Mouse (Mus musculus) forebrain, embryonic 10.5 days (tissue): Measurements from ENCODE around the gene F2. TPM values are rescaled to one million over a fixed set of nuclear protein-coding genes. Genes with fewer than 3 reads are reported as not detected.
"Not testable (repeated sequence)": the region's sequence is repeated elsewhere in the genome, so short reads cannot be mapped to it uniquely, and the experiment has no call there.

Source experiments
- DNase-seq: peaks from one replicate; pipeline ENCODE4 v3.0.0-alpha.2; 2017; ENCODE audit warnings: low spot score; ENCODE audit errors: extremely low spot score
- H3K27ac ChIP-seq: fragments of 300-500 bp; sonication (generic); 2 replicates; pipeline ENCODE4 v1.5.1; 2016; ENCODE audit warnings: mild to moderate bottlenecking
- H3K27me3 ChIP-seq: fragments of 300-500 bp; sonication (generic); 2 replicates; pipeline ENCODE4 v1.6.1; 2016; ENCODE audit warnings: mild to moderate bottlenecking; ENCODE audit not compliant: poor library complexity, severe bottlenecking
- H3K36me3 ChIP-seq: fragments of 300-500 bp; sonication (generic); replicated peaks from 2 replicates; pipeline ENCODE4 v1.6.1; 2016; ENCODE audit warnings: mild to moderate bottlenecking, moderate library complexity
- H3K4me1 ChIP-seq: fragments of 300-500 bp; sonication (generic); 2 replicates; pipeline ENCODE4 v1.6.1; 2016
- H3K4me3 ChIP-seq: fragments of 300-500 bp; sonication (generic); 2 replicates; pipeline ENCODE4 v1.5.1; 2016; ENCODE audit warnings: mild to moderate bottlenecking, moderate library complexity
- H3K9me3 ChIP-seq: fragments of 300-500 bp; sonication (generic); 2 replicates; pipeline ENCODE4 v1.6.1; 2016; ENCODE audit warnings: mild to moderate bottlenecking, moderate library complexity
- WGBS: fragments of 180-500 bp; shearing (Covaris S2); methylation state at CpG from one replicate; pipeline ENCODE4 v1.1.7; 2016; 5-methylcytosine and 5-hydroxymethylcytosine counted together
- polyA plus RNA-seq: library from polyadenylated mRNA; unstranded; fragments of >200 nt; fragmentation: Nextera tagmentation; extraction: Ambion mirVana; gene quantifications from 2 replicates; pipeline ENCODE4 v1.2.1, GENCODE M21; 2016

Gene F2
- polyA plus RNA-seq, 1 experiment from 2014 or later: not detected

- H3K27ac ChIP-seq: no peak overlapping the region
- 77% methylated on average over 2 of the region's 2 CpGs for WGBS
- H3K36me3 ChIP-seq: peaks cover 62% of the 10 kb centered on the region
- no peak for DNase-seq
- H3K4me3 ChIP-seq: no peak overlapping the region
- no peaks in the 10 kb centered on the region for H3K27me3 ChIP-seq
- H3K4me1 ChIP-seq: no peaks in the 10 kb centered on the region
- no peaks in the 10 kb centered on the region for H3K9me3 ChIP-seq
Observed at GRCm38 (mm10) chr2:91642825-91643415, 6.7 kb upstream of the F2 start.

- Histone ChIP-seq H3K36me3 (peaks cover 22% of the 10 kb centered on the region), H3K4me3 (no peak overlapping the region), H3K9me3 (no peaks in the 10 kb centered on the region), H3K27ac (no peak overlapping the region), H3K4me1 (no peaks in the 10 kb centered on the region), H3K27me3 (no peaks in the 10 kb centered on the region)
- 90% methylated on average over 6 of the region's 6 CpGs for WGBS
- no peak for DNase-seq
Observed at GRCm38 (mm10) chr2:91638931-91639330, 2.7 kb upstream of the F2 start.

GRCm38 (mm10) chr2:91636727-91637338 lies 619 bp upstream of the F2 start:
- WGBS: 83% methylated on average over 5 of the region's 5 CpGs
- H3K27ac ChIP-seq: no peak overlapping the region
- no peak for DNase-seq

GRCm38 (mm10) chr2:91635486-91635885 lies 728 bp downstream of the F2 start:
- Histone ChIP-seq H3K4me3 (no peak overlapping the region), H3K36me3 (no peaks in the 10 kb centered on the region), H3K27me3 (no peaks in the 10 kb centered on the region), H3K9me3 (no peaks in the 10 kb centered on the region), H3K4me1 (no peaks in the 10 kb centered on the region), H3K27ac (no peak overlapping the region)
- WGBS: 87% methylated on average over 11 of the region's 11 CpGs
- DNase-seq: no peak

More at GRCm38 (mm10) chr2:91636727-91637338, 619 bp upstream of the F2 start:
- no peaks in the 10 kb centered on the region for H3K9me3 ChIP-seq
- H3K36me3 ChIP-seq: peaks cover 2% of the 10 kb centered on the region
- no peak overlapping the region for H3K4me3 ChIP-seq
- H3K4me1 ChIP-seq: no peaks in the 10 kb centered on the region
- H3K27me3 ChIP-seq: no peaks in the 10 kb centered on the region

DNA sequence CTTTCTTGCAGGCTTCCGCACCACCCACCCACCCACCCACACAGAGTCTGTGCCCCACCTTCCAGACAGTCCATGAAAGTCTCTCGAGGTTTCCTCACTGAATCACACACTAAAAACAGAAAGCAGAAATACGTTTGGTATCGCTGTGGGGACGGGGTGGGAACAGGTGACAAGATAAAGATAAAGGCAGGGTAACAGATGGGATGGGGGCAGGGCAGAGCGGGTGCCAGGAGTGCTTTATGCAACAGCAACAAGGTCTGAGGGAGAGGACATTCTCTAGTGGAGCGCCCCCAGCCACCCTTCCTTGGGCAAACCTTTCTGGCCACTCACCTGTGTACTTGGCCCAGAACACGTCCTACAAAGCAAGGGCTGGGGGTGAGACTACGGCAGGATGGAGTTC lies 1.4 kb downstream of the F2 start:
- no peaks in the 10 kb centered on the region for H3K27me3 ChIP-seq
- H3K36me3 ChIP-seq: no peaks in the 10 kb centered on the region
- WGBS: 85% methylated on average over 9 of the region's 9 CpGs
- H3K4me3 ChIP-seq: no peak overlapping the region
- DNase-seq: no peak
- H3K9me3 ChIP-seq: no peaks in the 10 kb centered on the region
- H3K4me1 ChIP-seq: no peaks in the 10 kb centered on the region
- H3K27ac ChIP-seq: no peak overlapping the region

DNA sequence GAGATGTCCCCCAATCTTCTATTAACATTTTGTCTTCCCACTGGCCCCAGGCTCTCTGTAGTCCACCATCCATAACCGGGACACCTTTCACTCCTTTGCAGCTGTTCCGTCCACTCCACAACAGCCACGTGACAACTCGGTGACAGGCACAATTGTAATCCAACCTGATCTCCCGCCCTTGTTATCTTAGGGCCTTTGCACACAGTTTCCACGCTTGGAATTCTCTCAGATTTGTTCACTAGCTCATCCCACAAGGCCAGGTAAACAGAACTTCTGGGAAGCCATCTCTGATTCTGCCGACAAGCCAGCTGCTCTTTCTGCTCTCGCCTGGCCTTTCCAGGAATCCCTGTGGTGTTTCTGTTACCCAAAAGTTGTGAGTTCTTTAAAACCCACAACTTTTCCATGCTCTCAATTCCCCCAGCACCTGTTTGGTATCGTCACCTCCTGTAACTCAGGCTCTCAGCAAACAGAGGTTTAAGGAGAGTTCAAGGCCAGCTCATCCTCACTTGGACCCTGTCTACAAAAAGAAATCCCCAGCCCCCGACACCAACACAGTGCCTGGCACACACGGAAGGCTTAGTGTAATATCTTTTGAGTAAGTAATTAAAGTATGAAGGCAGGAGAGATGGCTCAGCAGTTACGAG lies 2.8 kb downstream of the F2 start:
- no peak for DNase-seq
- 84% methylated on average over 12 of the region's 12 CpGs for WGBS
- Histone ChIP-seq H3K36me3 (no peaks in the 10 kb centered on the region), H3K27me3 (no peaks in the 10 kb centered on the region), H3K27ac (no peak overlapping the region), H3K4me1 (no peaks in the 10 kb centered on the region), H3K4me3 (no peak overlapping the region), H3K9me3 (no peaks in the 10 kb centered on the region)

DNA sequence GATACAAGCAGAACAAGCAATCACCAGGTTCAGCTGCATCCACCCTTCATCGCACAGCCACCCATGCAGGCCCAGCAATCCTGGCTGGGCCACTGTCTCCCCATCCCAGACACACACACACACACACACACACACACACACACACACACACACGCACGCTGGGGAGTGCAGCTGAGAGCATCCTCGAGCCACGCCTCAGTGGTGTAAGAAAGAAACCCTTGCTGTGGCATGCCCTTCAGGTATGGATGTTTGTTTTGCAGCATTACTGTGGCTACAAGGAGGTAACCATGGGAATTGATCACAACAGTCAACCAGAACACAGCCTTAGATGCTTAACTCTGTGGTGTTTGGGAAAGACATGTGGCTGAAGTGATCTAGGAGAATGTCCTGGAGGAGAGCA lies 3.9 kb downstream of the F2 start:
- Histone ChIP-seq H3K4me3 (no peak overlapping the region), H3K27ac (no peak overlapping the region), H3K36me3 (no peaks in the 10 kb centered on the region), H3K9me3 (no peaks in the 10 kb centered on the region), H3K27me3 (no peaks in the 10 kb centered on the region), H3K4me1 (no peaks in the 10 kb centered on the region)
- DNase-seq: no peak
- 89% methylated on average over 5 of the region's 5 CpGs for WGBS

GRCm38 (mm10) chr2:91631826-91632225 lies 4.4 kb downstream of the F2 start:
- 92% methylated on average over 5 of the region's 5 CpGs for WGBS
- Histone ChIP-seq H3K9me3 (no peaks in the 10 kb centered on the region), H3K4me1 (no peaks in the 10 kb centered on the region), H3K4me3 (no peak overlapping the region), H3K27me3 (no peaks in the 10 kb centered on the region), H3K36me3 (no peaks in the 10 kb centered on the region), H3K27ac (no peak overlapping the region)
- no peak for DNase-seq

GRCm38 (mm10) chr2:91630384-91630783 lies 5.8 kb downstream of the F2 start:
- H3K4me1 ChIP-seq: no peaks in the 10 kb centered on the region
- no peaks in the 10 kb centered on the region for H3K9me3 ChIP-seq
- no peaks in the 10 kb centered on the region for H3K27me3 ChIP-seq
- no peak overlapping the region for H3K4me3 ChIP-seq
- DNase-seq: no peak
- WGBS: 94% methylated on average over 12 of the region's 12 CpGs
- H3K36me3 ChIP-seq: no peaks in the 10 kb centered on the region
- H3K27ac ChIP-seq: no peak overlapping the region

DNA sequence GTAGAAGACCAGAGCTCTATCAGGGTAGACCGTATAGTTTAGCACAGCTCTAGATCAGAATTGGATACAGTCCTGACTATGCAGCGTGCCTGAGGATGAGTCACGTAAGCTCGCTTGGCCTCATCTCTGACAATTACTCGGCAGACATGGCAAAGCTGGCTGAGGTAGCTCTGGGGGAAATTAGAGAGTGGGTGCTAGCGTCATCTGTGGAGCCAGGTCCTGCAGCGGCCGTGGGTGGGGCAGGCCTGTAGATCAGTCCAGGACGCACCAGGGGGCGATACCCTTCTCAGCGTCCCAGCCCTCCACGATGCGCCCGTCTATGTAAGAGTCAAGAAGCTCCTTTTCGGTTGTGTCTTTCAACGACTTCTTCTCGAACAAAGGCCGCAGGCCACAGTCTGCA lies 6.5 kb downstream of the F2 start:
- Histone ChIP-seq H3K4me3 (no peak overlapping the region), H3K36me3 (peaks cover 2% of the 10 kb centered on the region), H3K27ac (no peak overlapping the region), H3K9me3 (no peaks in the 10 kb centered on the region), H3K4me1 (no peaks in the 10 kb centered on the region), H3K27me3 (no peaks in the 10 kb centered on the region)
- DNase-seq: no peak
- WGBS: 88% methylated on average over 18 of the region's 18 CpGs

- H3K4me3 ChIP-seq: no peak overlapping the region
- no peaks in the 10 kb centered on the region for H3K9me3 ChIP-seq
- H3K27me3 ChIP-seq: no peaks in the 10 kb centered on the region
- H3K4me1 ChIP-seq: no peaks in the 10 kb centered on the region
- 96% methylated on average over 8 of the region's 8 CpGs for WGBS
- DNase-seq: no peak
- peaks cover 18% of the 10 kb centered on the region for H3K36me3 ChIP-seq
- no peak overlapping the region for H3K27ac ChIP-seq
Observed at GRCm38 (mm10) chr2:91628171-91628570, 8.0 kb downstream of the F2 start.

- H3K36me3 ChIP-seq: peaks cover 24% of the 10 kb centered on the region
- no peaks in the 10 kb centered on the region for H3K9me3 ChIP-seq
- DNase-seq: no peak
- H3K27ac ChIP-seq: no peak overlapping the region
- H3K4me1 ChIP-seq: no peaks in the 10 kb centered on the region
- WGBS: 78% methylated on average over 5 of the region's 5 CpGs
- no peaks in the 10 kb centered on the region for H3K27me3 ChIP-seq
- no peak overlapping the region for H3K4me3 ChIP-seq
Observed at GRCm38 (mm10) chr2:91627486-91627885, 8.7 kb downstream of the F2 start.

GRCm38 (mm10) chr2:91623366-91623765 lies 12.8 kb downstream of the F2 start:
- not testable (repeated sequence) for H3K27me3 ChIP-seq, H3K4me1 ChIP-seq, H3K4me3 ChIP-seq, H3K9me3 ChIP-seq, H3K27ac ChIP-seq, DNase-seq
- peaks cover 65% of the 10 kb centered on the region for H3K36me3 ChIP-seq
- WGBS: 94% methylated on average over 7 of the region's 7 CpGs
